Mouse (Mus musculus): Measurements from ENCODE around the gene Asb8. TPM values are rescaled to one million over a fixed set of nuclear protein-coding genes. Genes with fewer than 3 reads are reported as not detected.

Asb8 gene
- total RNA-seq, 2 experiments from 2014 or later: 102 to 106 TPM

GRCm38 (mm10) chr15:98093121-98094011, 72.1 kb downstream of the Asb8 start, which contains the start of gene Senp1:
Gene Senp1, minus strand, starts transcription at chr15:98093744.
- peak; percentile 85 for DNase-seq (ENCODE audit: low spot score)
- intact Hi-C loops (cut with DNase I): loop anchor here (2.0 to 5.0 kb wide), 3 partner anchors 15 to 294 kb away; no protein-coding TSS in a partner anchor

GRCm38 (mm10) chr15:98092372-98093120, 72.9 kb downstream of the Asb8 start, which contains the start of gene Pfkm:
Gene Pfkm, plus strand, starts transcription at chr15:98092589.
- intact Hi-C loops (cut with DNase I): loop anchor here (2.0 to 5.0 kb wide), 3 partner anchors 16 to 295 kb away; no protein-coding TSS in a partner anchor
- no peak for DNase-seq (ENCODE audit: low spot score)

DNA sequence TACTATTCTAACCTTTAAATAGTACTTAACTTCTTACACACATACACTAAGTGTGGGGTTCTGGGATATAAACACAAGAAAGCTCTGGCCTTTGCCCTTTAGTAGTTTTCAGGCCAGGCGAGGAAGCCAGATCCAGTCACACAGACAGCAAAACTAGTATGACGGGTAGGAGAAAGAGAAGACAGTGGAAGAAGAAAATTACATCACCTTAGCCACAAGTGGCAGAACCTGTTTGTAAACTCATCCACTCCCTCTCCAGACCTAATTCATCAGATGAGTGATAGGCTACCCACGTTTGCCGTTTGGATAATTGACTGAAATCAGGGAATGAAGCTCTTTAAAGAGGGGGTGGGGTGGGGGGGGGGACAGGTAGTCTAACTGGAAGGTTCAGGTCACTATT, 73.6 kb downstream of the Asb8 start:
- no peak for DNase-seq (ENCODE audit: low spot score)
- intact Hi-C loops (cut with DNase I): loop anchor here (2.0 to 5.0 kb wide), 3 partner anchors 17 to 295 kb away; no protein-coding TSS in a partner anchor

- no peak for DNase-seq (ENCODE audit: low spot score)
- intact Hi-C loops (cut with DNase I): loop anchor here (1.0 to 5.0 kb wide), 3 partner anchors 64 to 298 kb away; no protein-coding TSS in a partner anchor
Observed at GRCm38 (mm10) chr15:98089421-98090183, 75.8 kb downstream of the Asb8 start.

DNA sequence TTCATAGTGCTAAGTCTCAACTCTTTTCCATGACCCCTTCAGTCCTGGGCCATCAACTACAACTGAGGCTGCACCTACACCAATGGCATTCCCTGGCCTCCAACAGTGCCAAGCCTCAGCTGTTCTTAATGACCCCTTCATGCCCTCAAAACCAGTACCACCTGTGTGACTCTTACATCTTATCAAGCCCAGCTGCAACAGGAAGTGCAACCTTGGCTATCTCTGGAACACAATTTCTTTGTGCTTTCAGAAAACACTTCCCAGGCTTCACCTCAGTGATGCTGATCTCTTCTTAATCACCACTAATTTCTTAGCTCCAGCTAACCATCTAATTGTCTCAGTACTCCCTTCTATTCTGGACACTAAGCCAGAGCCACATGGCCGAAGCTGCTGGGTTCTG, 76.5 kb downstream of the Asb8 start:
- intact Hi-C loops (cut with DNase I): loop anchor here (1.0 kb wide), 1 partner anchor 64 kb away; no protein-coding TSS in a partner anchor
- no peak for DNase-seq (ENCODE audit: low spot score)

Other genes with a start within 250 kb of the Asb8 start
- 10 to 100 TPM; 10.9 to 15.3 TPM for gene Tmem106c, start 201.4 kb downstream of the Asb8 start, total RNA-seq (2021)
- under 1 TPM; 0.36 to 0.52 TPM for gene Col2a1, start 160.9 kb downstream of the Asb8 start, total RNA-seq (2021)
- 100 to 1,000 TPM; 887 to 925 TPM for gene Pfkm, start 73.0 kb downstream of the Asb8 start, total RNA-seq (2021)
- gene Senp1, start 71.9 kb downstream of the Asb8 start, total RNA-seq (2021): 10 to 100 TPM in 1 of 2 experiments, 1 to 10 TPM in 1; 9.9 to 10.2 TPM
- under 1 TPM; 0.81 to 0.91 TPM for gene Ccdc184, start 1.5 kb upstream of the Asb8 start, total RNA-seq (2021)
- not detected for gene Olfr288, start 29.9 kb upstream of the Asb8 start, total RNA-seq (2021)
- not detected for gene Gm44579, start 55.4 kb upstream of the Asb8 start, total RNA-seq (2021)
- gene Olfr287, start 55.4 kb upstream of the Asb8 start, total RNA-seq (2021): not detected
- gene Olfr286, start 68.8 kb upstream of the Asb8 start, total RNA-seq (2021): not detected
- gene H1fnt, start 91.7 kb upstream of the Asb8 start, total RNA-seq (2021): not detected
- gene Zfp641, start 130.5 kb upstream of the Asb8 start, total RNA-seq (2021): 1 to 10 TPM; 5.3 to 6.2 TPM
- gene Olfr285, start 151.7 kb upstream of the Asb8 start, total RNA-seq (2021): not detected
- not detected for gene Olfr284, start 175.4 kb upstream of the Asb8 start, total RNA-seq (2021)
- gene Olfr283, start 215.3 kb upstream of the Asb8 start, total RNA-seq (2021): not detected

All from heart, postnatal 25 days (tissue).